Mouse (Mus musculus): ENCODE data around the gene Epn3.
A peak's percentile ranks its signal among the peaks of the same experiment; 100 is the strongest.

Epn3 gene

DNA sequence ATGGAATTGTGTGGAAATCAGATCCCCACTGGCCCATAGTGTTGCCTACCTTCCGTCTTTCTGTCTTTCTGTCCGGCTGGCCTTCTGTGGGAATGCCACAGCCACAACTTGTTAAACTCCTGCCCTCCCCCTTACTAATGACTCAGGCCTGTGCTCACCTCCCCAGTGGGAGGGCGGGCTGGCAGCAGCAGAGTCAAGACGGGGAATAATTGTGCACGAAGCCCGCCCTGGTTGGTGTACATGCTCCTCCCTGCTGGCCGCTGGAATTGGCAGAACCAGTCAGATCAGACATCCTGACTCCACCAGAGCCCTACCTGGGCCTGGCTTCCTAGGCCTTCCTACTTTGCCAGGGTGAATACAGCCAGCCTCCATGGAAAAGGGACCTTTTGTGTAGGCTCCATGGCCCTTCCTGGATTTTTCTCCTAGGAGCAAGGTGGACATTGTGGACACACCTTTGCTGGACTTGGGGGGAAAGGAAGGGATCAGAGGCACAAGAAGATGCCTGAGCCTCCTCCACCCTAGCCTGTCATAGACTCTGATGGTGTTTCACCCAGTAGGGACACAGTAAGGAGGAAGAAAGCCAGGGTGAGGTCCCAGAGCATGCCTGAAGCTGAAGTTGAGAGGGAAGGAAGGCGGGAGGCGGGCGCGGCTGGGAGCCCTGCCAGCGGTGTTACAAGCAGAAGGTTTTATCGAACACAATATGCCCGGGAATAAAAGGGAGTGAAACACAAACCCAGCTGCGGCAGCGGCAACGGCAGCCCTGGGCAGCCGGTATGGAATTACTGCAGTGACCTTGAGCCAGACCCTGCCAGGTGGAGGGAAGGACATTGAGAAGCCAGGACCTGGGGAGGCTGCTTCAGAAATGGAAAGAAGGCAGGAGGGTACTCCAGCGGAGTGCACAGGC lies 1.4 kb downstream of the Epn3 start:
- DNase-seq (ENCODE audit: low read depth in 2 of 2, low spot score in 2 of 2) = no peak

DNA sequence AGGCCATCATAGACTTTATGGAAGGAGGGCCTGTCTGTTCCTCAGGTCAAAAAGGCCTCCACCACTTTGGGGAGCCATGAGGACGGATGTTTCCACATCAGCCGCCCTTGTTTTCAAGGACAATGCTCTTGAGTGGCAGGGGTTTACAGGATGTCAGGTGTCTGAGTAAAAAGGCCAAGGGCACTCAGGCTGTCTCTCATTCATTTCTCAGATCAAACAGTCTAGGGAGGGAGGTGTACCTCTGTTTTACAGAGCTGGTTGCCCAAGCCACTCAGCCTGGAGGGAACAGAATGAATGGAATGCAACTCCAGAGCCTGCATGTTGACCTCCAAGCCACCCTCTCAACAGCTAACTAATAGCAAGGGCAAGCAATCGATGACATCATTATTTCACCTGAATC lies 4.4 kb downstream of the Epn3 start:
- DNase-seq (ENCODE audit: low read depth in 2 of 2, low spot score in 2 of 2) = no peak

- no peak for DNase-seq (ENCODE audit: low read depth in 2 of 2, low spot score in 2 of 2)
Observed at GRCm38 (mm10) chr11:94491749-94492099, 8.1 kb downstream of the Epn3 start.

- DNase-seq (ENCODE audit: low read depth in 2 of 2, low spot score in 2 of 2) = no peak
Observed at GRCm38 (mm10) chr11:94491035-94491748, 8.6 kb downstream of the Epn3 start.

DNA sequence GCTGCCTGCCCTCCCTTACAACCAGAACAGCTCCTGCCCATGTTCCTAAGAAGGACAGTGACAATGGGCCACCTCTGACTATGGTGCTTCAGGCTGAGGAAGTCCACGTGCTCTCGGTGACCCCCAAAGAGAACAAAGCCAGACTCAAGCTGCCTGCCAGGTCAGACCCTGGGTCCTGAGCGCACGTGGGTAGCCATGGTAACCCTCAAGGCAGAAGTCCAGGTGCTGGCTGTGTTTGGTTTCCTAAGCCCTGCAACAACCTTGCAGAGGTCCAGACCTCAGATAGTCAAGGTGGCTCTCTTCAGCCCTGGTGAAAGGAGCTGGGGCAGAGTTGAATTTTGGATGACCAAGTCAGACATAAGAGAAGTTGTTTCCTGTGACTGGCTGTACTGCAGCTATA lies 10.0 kb downstream of the Epn3 start:
- no peak for DNase-seq (ENCODE audit: low read depth in 2 of 2, low spot score in 2 of 2)

DNA sequence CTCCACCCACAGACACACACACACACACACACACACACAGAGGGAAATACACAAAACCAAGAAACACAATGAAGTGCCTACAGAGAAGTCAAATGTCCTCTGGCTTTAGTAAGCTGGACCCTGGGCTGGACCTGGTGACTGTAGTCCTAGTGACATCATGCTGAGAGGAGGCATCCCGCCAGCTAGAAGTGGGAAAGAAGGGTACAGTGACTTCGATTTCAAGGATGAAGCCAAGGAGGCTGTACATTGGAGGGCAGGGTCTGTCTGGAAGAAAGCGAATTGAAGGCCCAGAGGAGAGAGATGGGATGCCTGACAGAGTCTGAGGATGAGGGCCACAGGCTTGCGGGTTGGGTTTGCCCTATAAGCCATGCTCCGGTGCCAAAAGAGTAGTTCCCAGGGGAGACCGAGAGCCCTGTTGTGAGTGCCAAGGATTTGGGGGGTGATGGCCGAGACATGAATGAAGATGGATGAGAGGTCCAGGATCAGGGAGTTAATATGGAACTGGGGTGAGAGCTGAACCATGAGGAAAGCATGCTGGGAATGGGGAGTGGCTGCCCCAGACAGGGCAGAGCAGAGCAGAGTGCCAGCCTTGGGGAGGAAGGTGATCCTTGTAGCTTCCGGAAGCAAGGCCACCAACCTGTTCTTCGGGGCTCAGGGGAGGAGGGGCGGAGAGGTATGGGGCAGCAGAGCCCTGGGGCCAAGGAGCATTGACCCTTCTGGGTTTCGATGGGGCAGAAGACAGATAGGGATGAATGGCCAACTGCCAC lies 10.8 kb downstream of the Epn3 start:
- no peak for DNase-seq (ENCODE audit: low read depth in 2 of 2, low spot score in 2 of 2)

DNA sequence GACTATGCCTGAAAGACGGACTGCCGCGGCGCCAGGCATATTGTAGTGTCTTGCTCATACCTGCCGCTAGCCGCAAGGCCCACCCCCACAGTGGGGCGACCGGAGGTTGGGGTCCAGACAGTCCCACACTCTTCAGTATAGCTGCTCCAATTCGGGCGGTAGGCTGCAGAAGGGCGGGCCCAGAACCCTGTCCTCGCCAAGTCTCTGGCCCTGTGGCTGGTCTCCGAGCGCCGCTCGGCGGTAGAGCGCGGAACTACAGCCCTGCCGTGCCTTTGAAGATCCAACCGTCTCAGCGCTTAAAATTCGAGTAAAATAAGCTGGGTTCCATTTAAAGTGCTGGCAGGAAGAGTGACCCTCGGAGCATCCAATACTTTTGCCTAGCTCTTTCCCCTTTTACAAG lies 13.8 kb downstream of the Epn3 start, which contains the start of gene Spata20:
Gene Spata20 (minus strand): TSS at position 179 of the 400 bp plus-strand sequence.
- peak; percentile 61 to 79 for DNase-seq (ENCODE audit: low read depth in 2 of 2, low spot score in 2 of 2)

DNA sequence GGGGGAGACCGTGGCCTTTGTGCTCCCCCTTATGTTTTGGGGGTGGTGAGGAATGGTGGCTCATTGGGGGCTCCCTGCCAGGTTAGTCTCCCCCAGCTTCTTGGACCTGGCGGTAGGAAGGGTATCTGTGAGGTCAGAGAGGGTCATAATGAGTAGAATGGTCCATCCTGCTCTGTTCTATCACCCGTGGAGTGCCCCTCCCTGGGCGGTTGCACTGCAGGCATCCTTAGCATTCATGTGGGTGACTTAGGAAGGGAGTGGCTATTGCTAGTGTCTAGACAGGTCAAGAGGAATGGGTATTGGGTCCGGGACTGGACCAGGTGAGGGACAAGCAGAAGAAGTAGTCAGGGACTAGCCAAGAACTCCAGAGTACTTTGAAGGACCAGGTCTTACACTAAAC lies 14.6 kb downstream of the Epn3 start:
- DNase-seq (ENCODE audit: low read depth in 2 of 2, low spot score in 2 of 2) = no peak

DNA sequence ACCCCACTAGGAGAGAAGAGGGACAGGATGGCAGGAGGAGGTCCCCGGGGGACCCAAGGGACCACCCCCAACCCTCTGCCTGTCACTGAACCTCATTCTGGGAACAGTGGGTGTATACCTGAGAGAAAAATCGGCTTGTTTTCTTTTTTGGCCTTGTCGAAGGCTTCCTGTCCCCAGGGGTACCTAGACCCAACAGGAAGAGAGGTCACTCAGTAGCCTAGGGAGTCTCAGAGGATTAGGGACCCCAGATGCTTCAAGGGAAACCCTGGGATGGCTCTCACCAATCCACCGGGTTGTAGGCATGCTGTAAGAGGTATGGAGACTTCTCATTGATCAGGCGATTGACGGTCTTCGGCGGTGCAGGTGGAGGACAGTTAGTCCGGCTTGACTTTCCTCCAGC lies 15.1 kb downstream of the Epn3 start:
- DNase-seq (ENCODE audit: low read depth in 2 of 2, low spot score in 2 of 2) = no peak

DNA sequence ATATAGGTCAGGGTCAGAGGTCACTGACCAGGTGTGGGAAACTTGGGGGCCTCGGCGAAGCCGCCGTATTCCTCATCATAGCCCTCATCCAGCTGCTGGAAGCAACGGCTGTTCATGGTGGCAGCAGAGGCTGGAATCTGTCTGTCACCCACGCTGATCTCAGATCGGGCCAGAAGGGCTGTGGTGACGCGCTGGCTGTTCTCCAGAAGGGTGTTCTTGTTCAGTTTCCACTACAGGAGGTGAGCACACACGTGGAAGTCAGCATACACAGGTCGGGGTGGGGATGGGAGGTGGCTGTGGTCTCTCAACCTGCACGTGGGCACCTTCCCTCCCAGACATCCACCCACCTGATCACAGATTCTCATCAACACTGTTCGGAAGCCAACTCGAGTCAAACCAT lies 15.9 kb downstream of the Epn3 start:
- DNase-seq (ENCODE audit: low read depth in 2 of 2, low spot score in 2 of 2) = no peak

DNA sequence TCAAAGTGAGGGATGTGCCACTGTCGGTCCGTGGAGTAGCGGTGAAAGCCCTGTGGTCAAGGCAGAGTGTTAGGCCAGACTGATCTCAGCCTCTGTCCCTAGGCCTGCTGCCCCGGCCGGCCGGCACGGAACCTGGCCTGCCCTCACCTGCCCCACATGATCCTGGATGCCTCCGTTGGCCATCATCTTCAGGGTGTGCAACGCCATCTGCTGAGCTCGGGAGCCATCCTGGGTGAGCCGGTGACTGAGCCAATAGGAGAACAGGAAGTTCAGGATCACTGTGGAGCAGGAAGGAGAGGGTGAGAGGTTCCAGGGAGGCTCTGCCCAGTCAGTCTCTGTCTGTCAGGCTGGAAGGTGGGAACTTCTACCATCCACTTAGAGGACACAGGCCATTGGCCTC lies 16.3 kb downstream of the Epn3 start:
- DNase-seq (ENCODE audit: low read depth in 2 of 2, low spot score in 2 of 2) = no peak

- DNase-seq (ENCODE audit: low read depth in 2 of 2, low spot score in 2 of 2) = no peak
Observed at GRCm38 (mm10) chr11:94482738-94483137, 17.0 kb downstream of the Epn3 start.

DNA sequence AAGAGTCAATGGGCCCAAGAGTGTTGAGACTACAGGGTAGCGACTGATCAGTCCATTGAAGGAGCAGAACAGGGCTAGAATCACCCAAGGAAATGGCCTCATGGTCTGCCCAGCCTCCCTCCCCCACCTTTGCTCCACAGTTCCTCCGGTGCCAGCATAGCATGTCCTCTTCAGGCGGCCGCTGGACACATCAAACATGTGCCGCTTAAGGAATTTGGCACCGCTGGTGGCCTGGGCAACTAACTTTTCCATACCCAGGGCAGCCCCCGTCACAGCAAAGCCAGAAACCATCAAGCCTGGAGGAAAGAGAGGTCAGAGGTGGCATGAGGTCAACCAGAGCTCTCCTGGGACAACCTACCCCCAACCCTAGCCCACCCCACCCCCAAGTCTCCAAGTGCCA lies 17.8 kb downstream of the Epn3 start:
- DNase-seq (ENCODE audit: low read depth in 2 of 2, low spot score in 2 of 2) = no peak

- DNase-seq (ENCODE audit: low read depth in 2 of 2, low spot score in 2 of 2) = no peak
Observed at GRCm38 (mm10) chr11:94480382-94480781, 19.4 kb downstream of the Epn3 start.

- no peak for DNase-seq (ENCODE audit: low read depth in 2 of 2, low spot score in 2 of 2)
Observed at GRCm38 (mm10) chr11:94477651-94478050, 22.1 kb downstream of the Epn3 start.

- DNase-seq (ENCODE audit: low read depth in 2 of 2, low spot score in 2 of 2) = no peak
Observed at GRCm38 (mm10) chr11:94475722-94476121, 24.1 kb downstream of the Epn3 start.

GRCm38 (mm10) chr11:94474544-94474910 lies 25.2 kb downstream of the Epn3 start:
- DNase-seq (ENCODE audit: low read depth in 2 of 2, low spot score in 2 of 2) = no peak

- peak; percentile 44 to 51 for DNase-seq (ENCODE audit: low read depth in 2 of 2, low spot score in 2 of 2)
Observed at GRCm38 (mm10) chr11:94473707-94474543, 25.8 kb downstream of the Epn3 start, which contains the start of gene Cacna1g. Gene Cacna1g, minus strand, starts transcription at chr11:94474198.

GRCm38 (mm10) chr11:94472916-94473706 lies 26.7 kb downstream of the Epn3 start:
- peak; percentile 9 to 14 for DNase-seq (ENCODE audit: low read depth in 2 of 2, low spot score in 2 of 2)

GRCm38 (mm10) chr11:94472585-94472915 lies 27.2 kb downstream of the Epn3 start:
- no peak for DNase-seq (ENCODE audit: low read depth in 2 of 2, low spot score in 2 of 2)
